Mouse (Mus musculus) heart, adult 2 months (tissue): ENCODE data around the gene Trim32.

ENCODE experiments used
- CTCF ChIP-seq: fragments of 200-600 bp; IDR thresholded peaks from 2 replicates; pipeline ENCODE4 v1.8.1; 2022; ENCODE audit warnings: antibody characterized with exemption, mild to moderate bottlenecking, moderate library complexity
- EP300 ChIP-seq: fragments of 200-500 bp; IDR thresholded peaks from 2 replicates; pipeline ENCODE4 v1.6.1; 2011; ENCODE audit warnings: low read depth, low read length, control low read depth; ENCODE audit not compliant: insufficient read depth

DNA sequence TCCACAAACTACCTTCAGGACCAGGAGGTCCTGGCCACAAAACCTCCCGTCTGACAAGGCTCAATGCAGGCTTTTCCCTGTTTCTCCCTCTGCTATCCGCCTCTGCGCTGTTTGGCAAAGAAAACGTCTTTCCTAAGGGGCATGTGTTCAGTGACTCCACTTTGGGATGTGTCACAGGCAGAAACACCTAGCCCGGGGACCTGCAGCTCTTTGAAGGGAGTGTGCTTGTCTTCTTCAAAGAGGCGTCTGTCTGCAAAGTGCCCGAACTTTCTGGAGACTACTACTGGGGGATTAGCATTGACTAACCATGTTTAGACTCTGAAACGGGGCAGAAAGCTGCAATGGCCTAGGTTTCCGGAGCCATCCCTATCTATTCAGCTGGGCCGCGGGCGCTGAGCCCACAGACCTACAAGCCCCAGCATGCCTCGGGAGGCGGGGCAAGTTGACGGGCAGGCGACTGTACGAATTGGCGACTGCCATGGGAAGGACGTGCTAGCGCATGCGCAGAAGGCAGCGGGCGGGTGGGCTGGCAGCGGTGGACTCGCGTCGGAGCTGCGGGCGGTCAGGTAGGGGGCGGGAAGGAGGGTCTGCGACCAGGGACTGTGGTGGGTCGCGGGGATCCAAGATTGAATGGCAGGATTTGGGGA is at the start of gene Trim32:
- TF ChIP-seq CTCF (no peak), EP300 (0 out of 2 replicates have a peak, but pooled peaks have one; percentile 31)
